Comparison of ENCODE assay signal across 29 mouse cellular contexts in genomic region chr12:103615141-103615540, GRCm38 (mm10). TPM values are rescaled to one million over a fixed set of nuclear protein-coding genes. Genes with fewer than 3 reads are reported as not detected.
A peak's percentile ranks its signal among the peaks of the same experiment; 100 is the strongest.
DNase-seq lines count a peak whose midpoint lies in the region; ATAC-seq and TF ChIP-seq lines count a peak whose summit lies in the region.
"Had no signal": no experiment of that assay in that cellular context is flagged by ENCODE, and none has a peak within 500 bp of the region (broad histone marks: within the 10 kb centered on the region; RNA-seq: fewer than 3 reads in every experiment).

No protein-coding gene starts in this region.

- H3K4me3 ChIP-seq in intestine, embryonic 15.5 days (replicated peaks) = no peak overlapping the region
- no peak overlapping the region for H3K4me3 ChIP-seq in intestine, postnatal 0 days (ENCODE audit: low read depth, low read length)
- H3K4me3 ChIP-seq in midbrain, embryonic 11.5 days (ENCODE audit: low read depth, low read length) = no peak overlapping the region
- no peak overlapping the region for H3K4me3 ChIP-seq in midbrain, embryonic 10.5 days
- H3K4me3 ChIP-seq in forebrain, embryonic 13.5 days = no peak overlapping the region
- H3K4me3 ChIP-seq: embryonic facial prominence, embryonic 10.5 days; embryonic facial prominence, embryonic 13.5 days; erythroblast, embryonic 14.5 days; forebrain, embryonic 12.5 days; hindbrain, embryonic 12.5 days; hindbrain, embryonic 15.5 days had no signal

- H3K9me3 ChIP-seq in intestine, embryonic 15.5 days = no peaks in the 10 kb centered on the region
- no peaks in the 10 kb centered on the region for H3K9me3 ChIP-seq in intestine, postnatal 0 days (ENCODE audit: control insufficient read depth)
- H3K9me3 ChIP-seq in midbrain, embryonic 11.5 days (ENCODE audit: control insufficient read depth, low read length) = no peaks in the 10 kb centered on the region
- no peaks in the 10 kb centered on the region for H3K9me3 ChIP-seq in midbrain, embryonic 10.5 days (replicated peaks)
- no peaks in the 10 kb centered on the region for H3K9me3 ChIP-seq in forebrain, embryonic 13.5 days (replicated peaks)
- H3K9me3 ChIP-seq: embryonic facial prominence, embryonic 10.5 days; embryonic facial prominence, embryonic 13.5 days; forebrain, embryonic 12.5 days; hindbrain, embryonic 12.5 days; hindbrain, embryonic 15.5 days had no signal

- peak; percentile 54 for DNase-seq in midbrain, embryonic 11.5 days (ENCODE audit: low spot score, missing footprints)
- no peak for DNase-seq in midbrain, embryonic 10.5 days (ENCODE audit: low spot score)
- DNase-seq in yolk sac, embryonic 10.5 days (ENCODE audit: low spot score) = peak; percentile 43
- DNase-seq: adrenal gland, adult 8-10 months; adrenal gland, postnatal 25 days; cerebellum, adult 11-12 months; cerebellum, adult 8-10 months; cerebellum, postnatal 10 days; cerebellum, postnatal 36 days; embryo, embryonic 11 days; gastrocnemius, postnatal 10 days; gastrocnemius, postnatal 36 days had no signal

- H3K36me3 ChIP-seq in intestine, embryonic 15.5 days = no peaks in the 10 kb centered on the region
- H3K36me3 ChIP-seq in intestine, postnatal 0 days (ENCODE audit: control insufficient read depth, insufficient read depth) = no peaks in the 10 kb centered on the region
- H3K36me3 ChIP-seq in midbrain, embryonic 11.5 days (ENCODE audit: control insufficient read depth, insufficient read depth, low read length) = no peaks in the 10 kb centered on the region
- peaks cover 8% of the 10 kb centered on the region; the same call in 1 of the 2 replicates for H3K36me3 ChIP-seq in midbrain, embryonic 10.5 days
- no peaks in the 10 kb centered on the region for H3K36me3 ChIP-seq in forebrain, embryonic 13.5 days (ENCODE audit: poor library complexity, severe bottlenecking)
- H3K36me3 ChIP-seq: embryonic facial prominence, embryonic 10.5 days; embryonic facial prominence, embryonic 13.5 days; forebrain, embryonic 12.5 days; hindbrain, embryonic 12.5 days had no signal

- H3K4me1 ChIP-seq in intestine, embryonic 15.5 days (replicated peaks) = no peaks in the 10 kb centered on the region
- 0 out of 2 replicates have a peak, but pooled peaks cover 2% of the 10 kb centered on the region for H3K4me1 ChIP-seq in intestine, postnatal 0 days (replicated peaks; ENCODE audit: control insufficient read depth, insufficient read depth, low read length)
- H3K4me1 ChIP-seq in midbrain, embryonic 11.5 days (ENCODE audit: control insufficient read depth, insufficient read depth, low read length) = no peaks in the 10 kb centered on the region
- no peaks in the 10 kb centered on the region for H3K4me1 ChIP-seq in midbrain, embryonic 10.5 days
- H3K4me1 ChIP-seq in forebrain, embryonic 13.5 days = no peaks in the 10 kb centered on the region
- H3K4me1 ChIP-seq: embryonic facial prominence, embryonic 10.5 days; embryonic facial prominence, embryonic 13.5 days; forebrain, embryonic 12.5 days; hindbrain, embryonic 12.5 days; hindbrain, embryonic 15.5 days had no signal

- no peak overlapping the region for H3K4me2 ChIP-seq in intestine, embryonic 15.5 days (replicated peaks)
- H3K4me2 ChIP-seq in intestine, postnatal 0 days (replicated peaks; ENCODE audit: low read depth) = no peak overlapping the region
- H3K4me2 ChIP-seq in midbrain, embryonic 11.5 days = no peak overlapping the region
- H3K4me2 ChIP-seq in forebrain, embryonic 13.5 days = no peak overlapping the region
- H3K4me2 ChIP-seq: embryonic facial prominence, embryonic 13.5 days; forebrain, embryonic 12.5 days; heart, embryonic 11.5 days; hindbrain, embryonic 12.5 days; hindbrain, embryonic 15.5 days had no signal

- no peak overlapping the region for H3K27ac ChIP-seq in intestine, embryonic 15.5 days
- H3K27ac ChIP-seq in intestine, postnatal 0 days (ENCODE audit: low read depth, low read length) = no peak overlapping the region
- no peak overlapping the region for H3K27ac ChIP-seq in midbrain, embryonic 11.5 days (ENCODE audit: low read depth, low read length)
- H3K27ac ChIP-seq in midbrain, embryonic 10.5 days (replicated peaks) = no peak overlapping the region
- no peak overlapping the region for H3K27ac ChIP-seq in forebrain, embryonic 13.5 days
- H3K27ac ChIP-seq: embryonic facial prominence, embryonic 10.5 days; embryonic facial prominence, embryonic 13.5 days; forebrain, embryonic 12.5 days; hindbrain, embryonic 12.5 days; hindbrain, embryonic 15.5 days had no signal

- H3K9ac ChIP-seq in intestine, embryonic 15.5 days = no peak overlapping the region
- H3K9ac ChIP-seq in intestine, postnatal 0 days (ENCODE audit: low read depth, low read length) = no peak overlapping the region
- H3K9ac ChIP-seq in midbrain, embryonic 11.5 days (ENCODE audit: low read length) = no peak overlapping the region
- no peak overlapping the region for H3K9ac ChIP-seq in forebrain, embryonic 13.5 days
- H3K9ac ChIP-seq: embryonic facial prominence, embryonic 13.5 days; forebrain, embryonic 12.5 days; hindbrain, embryonic 12.5 days; hindbrain, embryonic 15.5 days had no signal

- WGBS in intestine, embryonic 15.5 days = 83% methylated on average over 1 of the region's 1 CpGs
- 82% methylated on average over 1 of the region's 1 CpGs for WGBS in intestine, postnatal 0 days
- 85% methylated on average over 1 of the region's 1 CpGs for WGBS in midbrain, embryonic 11.5 days
- 86% methylated on average over 1 of the region's 1 CpGs for WGBS in midbrain, embryonic 10.5 days
- WGBS in forebrain, embryonic 13.5 days = 92% methylated on average over 1 of the region's 1 CpGs

- no peak for TF ChIP-seq CTCF in intestine, postnatal 0 days (IDR thresholded peaks at IDR 0.05; ENCODE audit: low read depth)

- ATAC-seq in intestine, embryonic 15.5 days = peak; percentile 51
- no peak for ATAC-seq in intestine, postnatal 0 days
- ATAC-seq in midbrain, embryonic 11.5 days (ENCODE audit: low FRiP score) = no peak
- ATAC-seq in forebrain, embryonic 13.5 days = no peak
- ATAC-seq: activated CD4-positive, CD25-positive, alpha-beta regulatory T cell, adult 4 months; forebrain, embryonic 16.5 days; Patski had no signal

- H3K27me3 ChIP-seq in intestine, embryonic 15.5 days (replicated peaks) = no peaks in the 10 kb centered on the region
- no peaks in the 10 kb centered on the region for H3K27me3 ChIP-seq in intestine, postnatal 0 days (replicated peaks; ENCODE audit: control insufficient read depth, insufficient read depth, low read length)
- H3K27me3 ChIP-seq in midbrain, embryonic 11.5 days (ENCODE audit: control insufficient read depth, insufficient read depth, low read length) = no peaks in the 10 kb centered on the region
- H3K27me3 ChIP-seq in midbrain, embryonic 10.5 days (ENCODE audit: low read depth, poor library complexity, severe bottlenecking) = no peaks in the 10 kb centered on the region
- no peaks in the 10 kb centered on the region for H3K27me3 ChIP-seq in forebrain, embryonic 13.5 days
- H3K27me3 ChIP-seq: embryonic facial prominence, embryonic 13.5 days; forebrain, embryonic 12.5 days; hindbrain, embryonic 12.5 days; hindbrain, embryonic 15.5 days; Patski had no signal

RNA-seq across cellular contexts. Expression of gene Serpina10, which starts 16.1 kb away (rescaled TPM):
- polyA plus RNA-seq in intestine, embryonic 15.5 days (2015; fragmentation: Nextera tagmentation; extraction: Ambion mirVana) = 1.8 and 2.3 TPM in 2 replicates
- 0.10 and 0.21 TPM in 2 replicates for polyA plus RNA-seq in intestine, postnatal 0 days (2015; fragmentation: Nextera tagmentation; extraction: Ambion mirVana)
- polyA plus RNA-seq in midbrain, embryonic 11.5 days (2014; fragmentation: Nextera tagmentation; extraction: Ambion mirVana) = not detected in 2 replicates
- not detected in 2 replicates for polyA plus RNA-seq in midbrain, embryonic 10.5 days (2016; fragmentation: Nextera tagmentation; extraction: Ambion mirVana)
- not detected in 2 replicates for polyA plus RNA-seq in forebrain, embryonic 13.5 days (2015; fragmentation: Nextera tagmentation; extraction: Ambion mirVana)
- polyA plus RNA-seq: activated CD4-positive, CD25-positive, alpha-beta regulatory T cell, adult 4 months; brain, embryonic 14.5 days; embryonic facial prominence, embryonic 10.5 days; erythroblast, embryonic 14.5 days; forebrain, embryonic 12.5 days; heart, embryonic 14.5 days; heart, postnatal 0 days; hindbrain, embryonic 12.5 days had no signal

RNA-seq across cellular contexts. Expression of gene Serpina6, which starts 41.9 kb away (rescaled TPM):
- polyA plus RNA-seq in intestine, embryonic 15.5 days (2015; fragmentation: Nextera tagmentation; extraction: Ambion mirVana) = 96.8 and 146 TPM in 2 replicates
- polyA plus RNA-seq in intestine, postnatal 0 days (2015; fragmentation: Nextera tagmentation; extraction: Ambion mirVana) = 0.21 TPM in 1 of 2 replicates, not detected in the other
- polyA plus RNA-seq in midbrain, embryonic 11.5 days (2014; fragmentation: Nextera tagmentation; extraction: Ambion mirVana) = not detected in 2 replicates
- polyA plus RNA-seq in midbrain, embryonic 10.5 days (2016; fragmentation: Nextera tagmentation; extraction: Ambion mirVana) = not detected in 2 replicates
- 0.92 TPM in 1 of 2 replicates, not detected in the other for polyA plus RNA-seq in forebrain, embryonic 13.5 days (2015; fragmentation: Nextera tagmentation; extraction: Ambion mirVana)
- polyA plus RNA-seq: activated CD4-positive, CD25-positive, alpha-beta regulatory T cell, adult 4 months; cortical plate, adult 2 months; embryonic facial prominence, embryonic 10.5 days; embryonic facial prominence, embryonic 13.5 days; forebrain, embryonic 12.5 days; forebrain, embryonic 16.5 days; heart, postnatal 0 days; hindbrain, embryonic 12.5 days had no signal

Comparison
In these comparisons a context has a peak if more than half of its experiments do, and no peak if none do; other contexts are left out.
1. RNA of gene Serpina6, which starts 41.9 kb away (polyA plus RNA-seq): 96.8 to 146 TPM in intestine, embryonic 15.5 days; 0.21 TPM in intestine, postnatal 0 days, not detected in midbrain, embryonic 11.5 days, not detected in midbrain, embryonic 10.5 days and 0.92 TPM in forebrain, embryonic 13.5 days; every median in the first group is over 10 times any median in the second.